Mouse (Mus musculus): ENCODE data around the gene Mthfsd.

DNA sequence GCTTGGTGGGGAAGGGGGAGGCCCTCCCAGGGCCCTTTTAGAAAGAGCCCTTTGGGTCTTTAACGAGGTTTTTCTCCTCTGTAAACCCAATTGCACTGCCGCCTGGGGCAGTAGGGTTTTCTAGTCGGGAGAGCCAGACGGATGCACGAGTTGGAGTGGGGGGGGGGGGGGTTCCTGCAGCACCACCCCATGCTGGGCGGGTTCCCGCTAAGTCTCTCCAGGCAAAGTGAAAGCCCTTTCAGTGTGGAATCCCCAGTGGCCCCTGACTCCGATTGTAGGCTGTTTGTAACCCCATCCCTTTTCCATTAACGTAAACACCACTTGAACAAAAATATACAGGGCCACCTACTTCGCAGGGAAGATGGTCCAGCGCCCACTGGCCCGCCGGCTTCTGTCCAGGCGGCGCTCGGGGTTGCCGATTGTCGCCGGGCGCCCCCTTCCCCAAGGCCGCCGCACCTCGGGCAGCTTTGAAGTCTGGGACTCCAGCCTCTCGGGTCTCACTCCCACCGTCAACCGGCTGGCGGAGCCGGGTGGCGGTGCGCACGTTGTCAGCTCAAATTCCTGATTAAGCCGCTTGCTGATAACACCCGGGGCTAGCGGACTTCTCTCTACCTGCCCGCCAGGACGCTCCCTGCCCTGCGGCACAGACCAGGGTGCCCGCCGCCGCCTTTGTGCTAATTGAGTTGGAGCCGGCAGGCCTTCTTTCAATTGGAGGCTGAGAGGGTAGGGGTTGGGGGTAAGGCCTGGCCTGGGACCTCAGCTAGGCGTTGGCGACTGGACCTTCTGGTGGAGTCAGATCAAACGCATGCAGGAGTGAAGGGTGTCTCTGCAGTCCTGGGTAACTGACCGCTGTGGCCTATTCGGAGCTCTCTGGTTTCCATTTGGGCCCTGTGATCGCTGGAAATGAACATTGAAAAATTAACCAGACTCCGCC, 34.8 kb downstream of the Mthfsd start:
- TF ChIP-seq POLR2A (IDR thresholded peaks at IDR 0.05; ENCODE audit: insufficient read depth, low read length) (no peak), CTCF (IDR thresholded peaks at IDR 0.05; ENCODE audit: low read depth, low read length) (no peak)
